ENCODE assay signal across 9 mouse cellular contexts in genomic region chr9:97322846-97323245, GRCm38 (mm10). TPM values are rescaled to one million over a fixed set of nuclear protein-coding genes. Genes with fewer than 3 reads are reported as not detected.
DNase-seq lines count a peak whose midpoint lies in the region; ATAC-seq and TF ChIP-seq lines count a peak whose summit lies in the region.
"Had no signal": no experiment of that assay in that cellular context is flagged by ENCODE, and none has a peak within 500 bp of the region (broad histone marks: within the 10 kb centered on the region; RNA-seq: fewer than 3 reads in every experiment).

No protein-coding gene starts in this region.

- no peak overlapping the region for H3K27ac ChIP-seq in gastrocnemius, adult 2 months

- 0 out of 2 replicates have a peak, but pooled peaks have one; percentile 45 for ATAC-seq in megakaryocyte, adult 5-6 weeks (ENCODE audit: poor library complexity, severe bottlenecking)

- 68% methylated on average over 3 of the region's 3 CpGs for WGBS in lung, adult 2 months

- no peaks in the 10 kb centered on the region for H3K4me1 ChIP-seq in lung, adult 2 months (ENCODE audit: control insufficient read depth, insufficient read depth, low read length)

- no peak for DNase-seq in gastrocnemius, adult 2 months
- no peak for DNase-seq in gastrocnemius, postnatal 14 days
- DNase-seq in lung, adult 2 months = no peak
- DNase-seq in lung, postnatal 4 days = no peak
- peak; percentile 75 for DNase-seq in brain, embryonic 14.5 days (ENCODE audit: low read depth)
- no peak for DNase-seq in ovary, adult 18-20 months (ENCODE audit: low spot score)
- no peak for DNase-seq in cerebellum, adult 18-20 months

- no peak overlapping the region for H3K4me3 ChIP-seq in gastrocnemius, adult 2 months
- no peak overlapping the region for H3K4me3 ChIP-seq in lung, adult 2 months (replicated peaks; ENCODE audit: extremely low read depth, low read depth, low read length)

- TF ChIP-seq CTCF in gastrocnemius, adult 2 months (IDR thresholded peaks at IDR 0.05) = peak; percentile 66
- TF ChIP-seq CTCF in lung, adult 2 months (IDR thresholded peaks at IDR 0.05; ENCODE audit: insufficient read depth, low read length) = 0 out of 2 replicates have a peak, but pooled peaks have one; percentile 19
- TF ChIP-seq CTCF in brain, embryonic 14.5 days (IDR thresholded peaks at IDR 0.05; ENCODE audit: borderline replicate concordance, extremely low read depth, insufficient read depth, insufficient read length) = peak; percentile 56; the same call in 1 of the 2 replicates

- intact Hi-C loops in gastrocnemius, adult 2 months (cut with DNase I) = loop anchor here (2.0 kb wide), 1 partner anchor 150 kb away; no protein-coding TSS in a partner anchor
- intact Hi-C loops in gastrocnemius, postnatal 14 days (cut with DNase I; ENCODE audit: low total_unique reads) = no loop called here

- TF ChIP-seq POLR2A in lung, adult 2 months (IDR thresholded peaks at IDR 0.05; ENCODE audit: borderline replicate concordance, extremely low read depth, low read depth, low read length) = no peak
- no peak for TF ChIP-seq POLR2A in brain, embryonic 14.5 days (IDR thresholded peaks at IDR 0.05; ENCODE audit: borderline replicate concordance, extremely low read depth, insufficient read depth, insufficient read length, poor library complexity, severe bottlenecking)

RNA-seq across cellular contexts. Expression of gene Trim42, which starts 46.9 kb away (rescaled TPM):
- not detected for total RNA-seq in gastrocnemius, adult 2 months (2021)
- total RNA-seq in gastrocnemius, postnatal 14 days (2021) = not detected
- not detected in 2 replicates for polyA plus RNA-seq in lung, adult 2 months (2012; rRNA removed)
- not detected in 2 replicates for polyA plus RNA-seq in brain, embryonic 14.5 days (2012; rRNA removed)
- total RNA-seq in megakaryocyte, adult 5-6 weeks (2015) = not detected in 2 replicates
- total RNA-seq in megakaryocyte, adult 5-6 weeks (2017) = not detected in 2 replicates
- total RNA-seq: layer of hippocampus, adult 18-20 months had no signal
